Mouse (Mus musculus) stomach, embryonic 16.5 days (tissue): ENCODE data around the gene Wbp1l. TPM values are rescaled to one million over a fixed set of nuclear protein-coding genes. Genes with fewer than 3 reads are reported as not detected.
A peak's percentile ranks its signal among the peaks of the same experiment; 100 is the strongest.

Experiments
- ATAC-seq: fragments of 200-750 bp; cut with Nextera tagmentation; 2 replicates; pipeline ENCODE4 v1.8.0; 2017; ENCODE audit warnings: moderate number of reproducible peaks, moderate TSS enrichment; ENCODE audit not compliant: insufficient read depth, low FRiP score
- H3K27ac ChIP-seq: fragments of 300-500 bp; sonication (generic); 2 replicates; pipeline ENCODE4 v1.5.1; 2014; ENCODE audit warnings: low read length
- H3K27me3 ChIP-seq: fragments of 300-500 bp; sonication (generic); 2 replicates; pipeline ENCODE4 v1.6.1; 2014; ENCODE audit warnings: low read length, control low read depth, mixed read lengths; ENCODE audit not compliant: control insufficient read depth, insufficient read depth
- H3K36me3 ChIP-seq: fragments of 300-500 bp; sonication (generic); 2 replicates; pipeline ENCODE4 v1.6.1; 2014; ENCODE audit warnings: low read length; ENCODE audit not compliant: control insufficient read depth, insufficient read depth
- H3K4me1 ChIP-seq: fragments of 300-500 bp; sonication (generic); 2 replicates; pipeline ENCODE4 v1.6.1; 2014; ENCODE audit warnings: low read length, control low read depth, mixed read lengths; ENCODE audit not compliant: control insufficient read depth, insufficient read depth
- H3K4me2 ChIP-seq: fragments of 300-500 bp; sonication (generic); 2 replicates; pipeline ENCODE4 v1.6.1; 2014; ENCODE audit warnings: low read depth, low read length, mixed read lengths
- H3K4me3 ChIP-seq: fragments of 300-500 bp; sonication (generic); replicated peaks from 2 replicates; pipeline ENCODE4 v1.5.1; 2014; ENCODE audit warnings: mild to moderate bottlenecking, low read length
- H3K9ac ChIP-seq: fragments of 300-500 bp; sonication (generic); 2 replicates; pipeline ENCODE4 v1.6.1; 2014; ENCODE audit warnings: low read length
- H3K9me3 ChIP-seq: fragments of 300-500 bp; sonication (generic); replicated peaks from 2 replicates; pipeline ENCODE4 v1.6.1; 2016; ENCODE audit warnings: low read length, control low read depth; ENCODE audit not compliant: control insufficient read depth
- WGBS: fragments of 180-500 bp; shearing (Covaris S2); extraction: QIAGEN DNeasy Blood & Tissue Kit; methylation state at CpG from one replicate; pipeline ENCODE4 v1.1.7; 2014; 5-methylcytosine and 5-hydroxymethylcytosine counted together
- polyA plus RNA-seq: library from polyadenylated mRNA; unstranded; fragments of >200 nt; fragmentation: Nextera tagmentation; extraction: Ambion mirVana; gene quantifications from 2 replicates; pipeline ENCODE4 v1.2.1, GENCODE M21; 2015

The Wbp1l gene
- polyA plus RNA-seq, 1 experiment from 2014 or later: 37.1 TPM

- WGBS: 89% methylated on average over 4 of the region's 4 CpGs
- no peaks in the 10 kb centered on the region for H3K4me1 ChIP-seq
- H3K4me2 ChIP-seq: no peak overlapping the region
- H3K36me3 ChIP-seq: no peaks in the 10 kb centered on the region
- no peaks in the 10 kb centered on the region for H3K9me3 ChIP-seq
- H3K4me3 ChIP-seq: no peak overlapping the region
- ATAC-seq: no peak
- H3K27ac ChIP-seq: peak overlapping the region; percentile 17; the same call in 1 of the 2 replicates
- H3K27me3 ChIP-seq: no peaks in the 10 kb centered on the region
- H3K9ac ChIP-seq: no peak overlapping the region
These were observed 94.3 kb downstream of the Wbp1l start for GRCm38 (mm10) chr19:46693146-46693545.

GRCm38 (mm10) chr19:46696482-46696881 lies 97.6 kb downstream of the Wbp1l start:
- Histone ChIP-seq H3K36me3 (no peaks in the 10 kb centered on the region), H3K4me2 (no peak overlapping the region), H3K4me3 (no peak overlapping the region), H3K27me3 (no peaks in the 10 kb centered on the region), H3K27ac (no peak overlapping the region), H3K9ac (no peak overlapping the region), H3K9me3 (no peaks in the 10 kb centered on the region), H3K4me1 (0 out of 2 replicates have a peak, but pooled peaks cover 4% of the 10 kb centered on the region)
- 95% methylated on average over 8 of the region's 8 CpGs for WGBS
- no peak for ATAC-seq

- whole genome bisulfite sequencing: 92% methylated on average over 7 of the region's 7 CpGs
- Histone ChIP-seq H3K36me3 (no peaks in the 10 kb centered on the region), H3K27me3 (no peaks in the 10 kb centered on the region), H3K4me1 (0 out of 2 replicates have a peak, but pooled peaks cover 4% of the 10 kb centered on the region), H3K9me3 (no peaks in the 10 kb centered on the region), H3K27ac (no peak overlapping the region), H3K9ac (no peak overlapping the region), H3K4me2 (no peak overlapping the region), H3K4me3 (no peak overlapping the region)
- ATAC-seq: no peak
These were observed 98.1 kb downstream of the Wbp1l start for GRCm38 (mm10) chr19:46696943-46697342.

- Histone ChIP-seq H3K9ac (no peak overlapping the region), H3K27me3 (no peaks in the 10 kb centered on the region), H3K36me3 (no peaks in the 10 kb centered on the region), H3K27ac (no peak overlapping the region), H3K4me1 (0 out of 2 replicates have a peak, but pooled peaks cover 4% of the 10 kb centered on the region), H3K4me3 (no peak overlapping the region), H3K9me3 (no peaks in the 10 kb centered on the region), H3K4me2 (no peak overlapping the region)
- WGBS: 54% methylated on average over 19 of the region's 19 CpGs
- no peak for ATAC-seq
These were observed 99.1 kb downstream of the Wbp1l start for GRCm38 (mm10) chr19:46697840-46698517.

- WGBS: 70% methylated on average over 10 of the region's 10 CpGs
- Histone ChIP-seq H3K36me3 (no peaks in the 10 kb centered on the region), H3K4me1 (0 out of 2 replicates have a peak, but pooled peaks cover 4% of the 10 kb centered on the region), H3K4me3 (no peak overlapping the region), H3K9ac (no peak overlapping the region), H3K27ac (no peak overlapping the region), H3K4me2 (no peak overlapping the region), H3K9me3 (no peaks in the 10 kb centered on the region), H3K27me3 (no peaks in the 10 kb centered on the region)
- peak; percentile 33; the same call in 1 of the 2 replicates for ATAC-seq
These were observed 100.2 kb downstream of the Wbp1l start for GRCm38 (mm10) chr19:46699011-46699481.

- Histone ChIP-seq H3K4me2 (no peak overlapping the region), H3K27ac (no peak overlapping the region), H3K4me1 (0 out of 2 replicates have a peak, but pooled peaks cover 4% of the 10 kb centered on the region), H3K36me3 (no peaks in the 10 kb centered on the region), H3K27me3 (no peaks in the 10 kb centered on the region), H3K9me3 (no peaks in the 10 kb centered on the region), H3K9ac (no peak overlapping the region), H3K4me3 (no peak overlapping the region)
- 69% methylated on average over 9 of the region's 9 CpGs for WGBS
- no peak for ATAC-seq
These were observed 102.3 kb downstream of the Wbp1l start for GRCm38 (mm10) chr19:46701156-46701555.

- Histone ChIP-seq H3K4me3 (no peak overlapping the region), H3K9me3 (no peaks in the 10 kb centered on the region)
- 64% methylated on average over 7 of the region's 7 CpGs for WGBS
These were observed 107.1 kb downstream of the Wbp1l start for GRCm38 (mm10) chr19:46705779-46706495.

GRCm38 (mm10) chr19:46706540-46707295 lies 107.8 kb downstream of the Wbp1l start:
- WGBS: 53% methylated on average over 9 of the region's 9 CpGs
- no peak; the same call in 1 of the 2 replicates for ATAC-seq

More at GRCm38 (mm10) chr19:46705779-46706495, 107.1 kb downstream of the Wbp1l start:
- no peaks in the 10 kb centered on the region for H3K27me3 ChIP-seq
- H3K36me3 ChIP-seq: no peaks in the 10 kb centered on the region
- peaks cover 10% of the 10 kb centered on the region for H3K4me1 ChIP-seq
- H3K27ac ChIP-seq: no peak overlapping the region
- H3K4me2 ChIP-seq: no peak overlapping the region
- ATAC-seq: no peak
- H3K9ac ChIP-seq: no peak overlapping the region

More at GRCm38 (mm10) chr19:46706540-46707295, 107.8 kb downstream of the Wbp1l start:
- no peak overlapping the region for H3K9ac ChIP-seq
- H3K4me3 ChIP-seq: peak overlapping the region; percentile 49
- H3K9me3 ChIP-seq: no peaks in the 10 kb centered on the region
- no peaks in the 10 kb centered on the region for H3K36me3 ChIP-seq
- peak overlapping the region; percentile 73 for H3K4me2 ChIP-seq
- no peaks in the 10 kb centered on the region for H3K27me3 ChIP-seq
- peaks cover 10% of the 10 kb centered on the region for H3K4me1 ChIP-seq
- H3K27ac ChIP-seq: peak overlapping the region; percentile 55; the same call in 1 of the 2 replicates
